Mouse (Mus musculus): ENCODE data around the gene 2310039H08Rik. TPM values are rescaled to one million over a fixed set of nuclear protein-coding genes. Genes with fewer than 3 reads are reported as not detected.

The 2310039H08Rik gene
- polyA plus RNA-seq, 1 experiment from 2014 or later = 51.4 TPM

- no peak overlapping the region for H3K4me2 ChIP-seq
- peaks cover 17% of the 10 kb centered on the region for H3K4me1 ChIP-seq (replicated peaks)
- no peak overlapping the region for H3K9ac ChIP-seq
- DNase-seq = no peak
- no peak overlapping the region for H3K4me3 ChIP-seq (replicated peaks)
- WGBS (ENCODE audit: insufficient replicate concordance) = 56% methylated on average over 10 of the region's 10 CpGs
- 0 out of 2 replicates have a peak, but pooled peaks have one; percentile 6 for ATAC-seq (ENCODE audit: low read depth)
- no peaks in the 10 kb centered on the region for H3K9me3 ChIP-seq (replicated peaks)
- peak overlapping the region; percentile 50 for H3K27ac ChIP-seq
- H3K36me3 ChIP-seq = peaks cover 35% of the 10 kb centered on the region
- no peaks in the 10 kb centered on the region for H3K27me3 ChIP-seq
Measured at GRCm38 (mm10) chr17:46736160-46736559, 36.3 kb upstream of the 2310039H08Rik start.

GRCm38 (mm10) chr17:46741305-46741704 is 31.1 kb upstream of the 2310039H08Rik start:
- Histone ChIP-seq H3K27me3 (no peaks in the 10 kb centered on the region), H3K4me1 (replicated peaks) (peaks cover 14% of the 10 kb centered on the region), H3K4me3 (replicated peaks) (no peak overlapping the region), H3K9ac (no peak overlapping the region; the same call in 1 of the 2 replicates), H3K9me3 (replicated peaks) (no peaks in the 10 kb centered on the region), H3K36me3 (peaks cover 58% of the 10 kb centered on the region), H3K4me2 (peak overlapping the region; percentile 23), H3K27ac (peak overlapping the region; percentile 58)
- WGBS (ENCODE audit: insufficient replicate concordance) = 67% methylated on average over 6 of the region's 6 CpGs
- DNase-seq (no peak), ATAC-seq (ENCODE audit: low read depth) (peak; percentile 80)

GRCm38 (mm10) chr17:46742986-46743385 is 29.4 kb upstream of the 2310039H08Rik start:
- Histone ChIP-seq H3K4me2 (no peak overlapping the region), H3K9ac (no peak overlapping the region), H3K9me3 (replicated peaks) (no peaks in the 10 kb centered on the region), H3K4me1 (replicated peaks) (peaks cover 21% of the 10 kb centered on the region), H3K27ac (no peak overlapping the region), H3K27me3 (no peaks in the 10 kb centered on the region), H3K4me3 (replicated peaks) (no peak overlapping the region), H3K36me3 (peaks cover 61% of the 10 kb centered on the region)
- WGBS (ENCODE audit: insufficient replicate concordance) = 85% methylated on average over 9 of the region's 9 CpGs
- DNase-seq (no peak), ATAC-seq (ENCODE audit: low read depth) (no peak)

GRCm38 (mm10) chr17:46745506-46745905 is 26.9 kb upstream of the 2310039H08Rik start:
- DNase-seq (no peak), ATAC-seq (ENCODE audit: low read depth) (no peak)
- no peak overlapping the region for H3K4me2 ChIP-seq
- H3K4me3 ChIP-seq (replicated peaks) = no peak overlapping the region
- H3K4me1 ChIP-seq (replicated peaks) = peaks cover 35% of the 10 kb centered on the region
- no peaks in the 10 kb centered on the region for H3K27me3 ChIP-seq
- H3K9me3 ChIP-seq (replicated peaks) = no peaks in the 10 kb centered on the region
- H3K27ac ChIP-seq = no peak overlapping the region
- peaks cover 52% of the 10 kb centered on the region for H3K36me3 ChIP-seq
- WGBS (ENCODE audit: insufficient replicate concordance) = 85% methylated on average over 2 of the region's 2 CpGs
- no peak overlapping the region for H3K9ac ChIP-seq

GRCm38 (mm10) chr17:46747234-46747633 is 25.2 kb upstream of the 2310039H08Rik start:
- peaks cover 38% of the 10 kb centered on the region for H3K4me1 ChIP-seq (replicated peaks)

GRCm38 (mm10) chr17:46747806-46748205 is 24.6 kb upstream of the 2310039H08Rik start:
- Histone ChIP-seq H3K27me3 (no peaks in the 10 kb centered on the region), H3K4me1 (replicated peaks) (peaks cover 44% of the 10 kb centered on the region), H3K4me2 (no peak overlapping the region), H3K4me3 (replicated peaks) (no peak overlapping the region), H3K36me3 (peaks cover 42% of the 10 kb centered on the region), H3K27ac (no peak overlapping the region), H3K9me3 (replicated peaks) (no peaks in the 10 kb centered on the region), H3K9ac (no peak overlapping the region)
- DNase-seq (no peak), ATAC-seq (ENCODE audit: low read depth) (no peak)
- WGBS (ENCODE audit: insufficient replicate concordance) = 80% methylated on average over 2 of the region's 2 CpGs

More at GRCm38 (mm10) chr17:46747234-46747633, 25.2 kb upstream of the 2310039H08Rik start:
- Histone ChIP-seq H3K9me3 (replicated peaks) (no peaks in the 10 kb centered on the region), H3K27ac (no peak overlapping the region), H3K4me2 (no peak overlapping the region), H3K27me3 (no peaks in the 10 kb centered on the region), H3K36me3 (peaks cover 45% of the 10 kb centered on the region), H3K4me3 (replicated peaks) (no peak overlapping the region), H3K9ac (no peak overlapping the region; the same call in 1 of the 2 replicates)
- no peak for ATAC-seq (ENCODE audit: low read depth)
- 71% methylated on average over 8 of the region's 8 CpGs for WGBS (ENCODE audit: insufficient replicate concordance)
- DNase-seq = no peak

GRCm38 (mm10) chr17:46749282-46749681 is 23.2 kb upstream of the 2310039H08Rik start:
- ATAC-seq (ENCODE audit: low read depth) (no peak), DNase-seq (no peak)
- no peak overlapping the region for H3K4me2 ChIP-seq
- H3K4me1 ChIP-seq (replicated peaks) = peaks cover 45% of the 10 kb centered on the region
- peaks cover 27% of the 10 kb centered on the region for H3K36me3 ChIP-seq
- 75% methylated on average over 5 of the region's 5 CpGs for WGBS (ENCODE audit: insufficient replicate concordance)
- no peak overlapping the region for H3K9ac ChIP-seq
- no peaks in the 10 kb centered on the region for H3K27me3 ChIP-seq
- no peak overlapping the region for H3K4me3 ChIP-seq (replicated peaks)
- no peaks in the 10 kb centered on the region for H3K9me3 ChIP-seq (replicated peaks)
- H3K27ac ChIP-seq = no peak overlapping the region

GRCm38 (mm10) chr17:46750580-46750979 is 21.9 kb upstream of the 2310039H08Rik start:
- 74% methylated on average over 4 of the region's 4 CpGs for WGBS (ENCODE audit: insufficient replicate concordance)
- ATAC-seq (ENCODE audit: low read depth) = no peak
- peak overlapping the region; percentile 78 for H3K9ac ChIP-seq
- H3K36me3 ChIP-seq = peaks cover 18% of the 10 kb centered on the region
- H3K4me3 ChIP-seq (replicated peaks) = peak overlapping the region; percentile 81
- peak overlapping the region; percentile 85 for H3K4me2 ChIP-seq
- H3K27me3 ChIP-seq = no peaks in the 10 kb centered on the region
- peaks cover 42% of the 10 kb centered on the region for H3K4me1 ChIP-seq (replicated peaks)
- no peaks in the 10 kb centered on the region for H3K9me3 ChIP-seq (replicated peaks)
- H3K27ac ChIP-seq = peak overlapping the region; percentile 87; the same call in 1 of the 2 replicates
- no peak for DNase-seq

- H3K4me3 ChIP-seq (replicated peaks) = peak overlapping the region; percentile 81
- peak overlapping the region; percentile 87 for H3K27ac ChIP-seq
- no peaks in the 10 kb centered on the region for H3K9me3 ChIP-seq (replicated peaks)
- H3K27me3 ChIP-seq = 0 out of 2 replicates have a peak, but pooled peaks cover 3% of the 10 kb centered on the region
- H3K9ac ChIP-seq = peak overlapping the region; percentile 78
- peak overlapping the region; percentile 85 for H3K4me2 ChIP-seq
- no peak; the same call in 1 of the 2 replicates for ATAC-seq (ENCODE audit: low read depth)
- H3K4me1 ChIP-seq (replicated peaks) = peaks cover 42% of the 10 kb centered on the region
- DNase-seq = no peak
- H3K36me3 ChIP-seq = peaks cover 12% of the 10 kb centered on the region
- WGBS (ENCODE audit: insufficient replicate concordance) = 17% methylated on average over 16 of the region's 16 CpGs
Measured at GRCm38 (mm10) chr17:46751056-46751793, 21.2 kb upstream of the 2310039H08Rik start.

GRCm38 (mm10) chr17:46751794-46752556 is 20.5 kb upstream of the 2310039H08Rik start, which contains the start of gene Cnpy3:
TSS of gene Cnpy3 (minus strand) at chr17:46752214.
- H3K9ac ChIP-seq = peak within 1 kb of the TSS; percentile 78
- WGBS (ENCODE audit: insufficient replicate concordance) = under 1% methylated on average over 58 of the region's 58 CpGs
- DNase-seq = peak; percentile 96
- peak within 1 kb of the TSS; percentile 87 for H3K27ac ChIP-seq
- H3K4me3 ChIP-seq (replicated peaks) = peak within 1 kb of the TSS; percentile 81
- peak; percentile 99 for ATAC-seq (ENCODE audit: low read depth)
- H3K9me3 ChIP-seq (replicated peaks) = no peaks in the 10 kb centered on the region
- peaks cover 5% of the 10 kb centered on the region for H3K36me3 ChIP-seq
- peak within 1 kb of the TSS; percentile 85 for H3K4me2 ChIP-seq
- H3K27me3 ChIP-seq = peaks cover 9% of the 10 kb centered on the region; the same call in 1 of the 2 replicates
- peaks cover 42% of the 10 kb centered on the region for H3K4me1 ChIP-seq (replicated peaks)

GRCm38 (mm10) chr17:46758753-46759152 is 13.7 kb upstream of the 2310039H08Rik start:
- H3K9ac ChIP-seq = no peak overlapping the region
- H3K4me1 ChIP-seq (replicated peaks) = no peaks in the 10 kb centered on the region
- no peaks in the 10 kb centered on the region for H3K36me3 ChIP-seq
- peaks cover 10% of the 10 kb centered on the region; the same call in 1 of the 2 replicates for H3K27me3 ChIP-seq
- DNase-seq (no peak), ATAC-seq (ENCODE audit: low read depth) (no peak)
- H3K4me3 ChIP-seq (replicated peaks) = no peak overlapping the region
- no peaks in the 10 kb centered on the region for H3K9me3 ChIP-seq (replicated peaks)
- no peak overlapping the region for H3K4me2 ChIP-seq
- WGBS (ENCODE audit: insufficient replicate concordance) = 65% methylated on average over 12 of the region's 12 CpGs
- H3K27ac ChIP-seq = no peak overlapping the region

Data from liver, embryonic 13.5 days (tissue).